Mouse (Mus musculus) yolk sac, embryonic 10.5 days (tissue): Measurements from ENCODE around the gene Alpk3.

ENCODE experiments used
- DNase-seq: peaks from one replicate; pipeline ENCODE4 v3.0.0-alpha.2; 2017; ENCODE audit warnings: low spot score

Gene Alpk3

GRCm38 (mm10) chr7:81075299-81075698 is 17.9 kb downstream of the Alpk3 start:
- no peak for DNase-seq

GRCm38 (mm10) chr7:81075732-81076131 is 18.3 kb downstream of the Alpk3 start:
- DNase-seq = no peak

- no peak for DNase-seq
Measured at GRCm38 (mm10) chr7:81077009-81077408, 19.6 kb downstream of the Alpk3 start.

GRCm38 (mm10) chr7:81078740-81079139 is 21.3 kb downstream of the Alpk3 start:
- no peak for DNase-seq

GRCm38 (mm10) chr7:81093420-81093965 is 36.1 kb downstream of the Alpk3 start:
- no peak for DNase-seq

- DNase-seq = peak; percentile 35
Measured at GRCm38 (mm10) chr7:81094104-81094757, 36.8 kb downstream of the Alpk3 start.

- DNase-seq = no peak
Measured at GRCm38 (mm10) chr7:81100341-81100740, 42.9 kb downstream of the Alpk3 start.

- no peak for DNase-seq
Measured at GRCm38 (mm10) chr7:81102854-81103253, 45.5 kb downstream of the Alpk3 start.

- DNase-seq = no peak
Measured at GRCm38 (mm10) chr7:81105525-81105924, 48.1 kb downstream of the Alpk3 start.

- no peak for DNase-seq
Measured at GRCm38 (mm10) chr7:81108226-81108625, 50.8 kb downstream of the Alpk3 start.

GRCm38 (mm10) chr7:81109717-81110651 is 52.6 kb downstream of the Alpk3 start:
- no peak for DNase-seq

GRCm38 (mm10) chr7:81110791-81111190 is 53.4 kb downstream of the Alpk3 start:
- DNase-seq = no peak

- DNase-seq = no peak
Measured at GRCm38 (mm10) chr7:81111729-81112128, 54.3 kb downstream of the Alpk3 start.

GRCm38 (mm10) chr7:81112686-81113360 is 55.4 kb downstream of the Alpk3 start:
- DNase-seq = no peak

- DNase-seq = peak; percentile 73
Measured at GRCm38 (mm10) chr7:81114555-81114954, 57.2 kb downstream of the Alpk3 start, which contains the start of gene Slc28a1. Gene Slc28a1 (plus strand): TSS chr7:81114799.

GRCm38 (mm10) chr7:81121099-81121498 is 63.7 kb downstream of the Alpk3 start:
- DNase-seq = peak; percentile 68

- DNase-seq = no peak
Measured at GRCm38 (mm10) chr7:81122808-81123207, 65.4 kb downstream of the Alpk3 start.

GRCm38 (mm10) chr7:81123553-81123952 is 66.2 kb downstream of the Alpk3 start:
- peak; percentile 45 for DNase-seq

- DNase-seq = no peak
Measured at GRCm38 (mm10) chr7:81124773-81125172, 67.4 kb downstream of the Alpk3 start.

GRCm38 (mm10) chr7:81125215-81126175 is 68.1 kb downstream of the Alpk3 start:
- no peak for DNase-seq

- DNase-seq = no peak
Measured at GRCm38 (mm10) chr7:81131864-81132263, 74.5 kb downstream of the Alpk3 start.
